Mouse (Mus musculus) forebrain, postnatal 0 days (tissue): ENCODE measurements at regions not wholly inside any gene's neighbourhood (a gene's known extent, or its start where the extent isn't known, plus 50 kb on each side); places are given as distances from the start of the nearest gene placed in this dataset.

Experiments
- ATAC-seq: fragments of 200-750 bp; cut with Nextera tagmentation; 2 replicates; pipeline ENCODE4 v1.8.0; 2017; ENCODE audit warnings: mild to moderate bottlenecking, moderate library complexity
- DNase-seq: peaks from one replicate; pipeline ENCODE4 v3.0.0-alpha.2; 2015
- H3K27ac ChIP-seq: fragments of 300-500 bp; sonication (generic); 2 replicates; pipeline ENCODE4 v1.5.1; 2014; ENCODE audit warnings: low read depth, mild to moderate bottlenecking, antibody characterized with exemption, low read length, moderate library complexity, mixed read lengths
- H3K27me3 ChIP-seq: fragments of 300-500 bp; sonication (generic); 2 replicates; pipeline ENCODE4 v1.6.1; 2014; ENCODE audit warnings: mild to moderate bottlenecking, low read length, mixed read lengths; ENCODE audit not compliant: insufficient read depth
- H3K36me3 ChIP-seq: fragments of 300-500 bp; sonication (generic); 2 replicates; pipeline ENCODE4 v1.6.1; 2014; ENCODE audit warnings: mild to moderate bottlenecking, moderate library complexity; ENCODE audit not compliant: insufficient read depth
- H3K4me1 ChIP-seq: fragments of 300-500 bp; sonication (generic); 2 replicates; pipeline ENCODE4 v1.6.1; 2014; ENCODE audit warnings: antibody characterized with exemption; ENCODE audit not compliant: insufficient read depth
- H3K4me2 ChIP-seq: fragments of 300-500 bp; sonication (generic); 2 replicates; pipeline ENCODE4 v1.6.1; 2014; ENCODE audit warnings: low read depth, mild to moderate bottlenecking, moderate library complexity
- H3K4me3 ChIP-seq: fragments of 300-500 bp; sonication (generic); 2 replicates; pipeline ENCODE4 v1.5.1; 2014; ENCODE audit warnings: low read depth, low read length, mixed read lengths
- H3K9ac ChIP-seq: fragments of 300-500 bp; sonication (generic); 2 replicates; pipeline ENCODE4 v1.6.1; 2014; ENCODE audit warnings: mild to moderate bottlenecking
- H3K9me3 ChIP-seq: fragments of 300-500 bp; sonication (generic); 2 replicates; pipeline ENCODE4 v1.6.1; 2016; ENCODE audit warnings: low read length
- CTCF ChIP-seq: sonication (generic); IDR thresholded peaks from 2 replicates; pipeline ENCODE4 v1.5.1; 2016; ENCODE audit warnings: antibody characterized with exemption, control low read depth, low read depth
- WGBS: fragments of 180-500 bp; shearing (Covaris S2); extraction: QIAGEN DNeasy Blood & Tissue Kit; methylation state at CpG from one replicate; pipeline ENCODE4 v1.1.7; 2014; 5-methylcytosine and 5-hydroxymethylcytosine counted together

DNA sequence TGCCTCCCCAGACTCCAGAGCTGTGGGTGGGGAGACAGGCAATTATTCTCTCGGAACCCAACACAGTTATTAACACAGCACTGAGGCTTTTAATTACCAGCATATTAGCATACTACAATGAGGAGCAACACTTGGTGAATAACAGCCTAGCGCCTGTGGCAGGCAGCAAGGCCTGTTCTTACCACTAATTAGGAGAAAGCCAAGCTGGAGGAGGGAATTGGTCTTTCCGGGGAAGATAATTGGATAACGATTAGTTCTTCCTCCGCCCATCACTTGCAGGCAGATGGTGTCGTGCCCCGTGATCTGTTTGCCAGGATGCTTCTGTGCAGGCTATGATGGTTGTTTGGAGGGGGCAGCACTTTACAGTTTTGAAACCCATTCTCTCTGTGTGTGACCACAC, 62.2 kb upstream of the Kcng1 start:
- Histone ChIP-seq H3K27ac (peak overlapping the region; percentile 78), H3K27me3 (no peaks in the 10 kb centered on the region), H3K36me3 (no peaks in the 10 kb centered on the region), H3K4me2 (no peak overlapping the region), H3K9ac (no peak overlapping the region), H3K4me3 (no peak overlapping the region), H3K4me1 (peaks cover 17% of the 10 kb centered on the region), H3K9me3 (no peaks in the 10 kb centered on the region)
- 9% methylated on average over 7 of the region's 7 CpGs for WGBS
- peak; percentile 13; the same call in 1 of the 2 replicates for TF ChIP-seq CTCF
- peak; percentile 79 for DNase-seq
- peak; percentile 96 for ATAC-seq

DNA sequence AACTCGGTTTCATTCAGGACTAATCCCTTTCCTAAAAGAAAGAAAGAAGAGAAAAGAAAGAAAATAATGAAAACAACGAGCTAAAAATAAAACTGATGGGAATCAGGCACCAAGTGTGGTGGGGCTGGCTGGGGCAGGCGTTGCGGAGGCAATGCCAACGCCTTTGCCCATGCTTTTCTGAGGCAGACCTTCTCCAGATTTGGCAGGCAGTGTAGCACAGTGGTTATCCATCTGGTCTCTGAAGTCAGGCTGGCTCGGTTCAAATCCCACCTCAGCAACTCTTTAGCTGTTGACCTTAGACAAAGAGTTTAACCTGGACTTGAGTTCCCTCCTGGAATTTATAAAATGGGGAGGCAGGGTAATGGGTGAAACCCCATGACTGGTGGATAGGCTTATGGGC, 57.3 kb upstream of the Kcng1 start:
- 25% methylated on average over 6 of the region's 6 CpGs for WGBS
- H3K4me2 ChIP-seq, result 0 out of 2 replicates have a peak overlapping the region, but pooled peaks have one; percentile 4
- peaks cover 18% of the 10 kb centered on the region for H3K4me1 ChIP-seq
- no peak for ATAC-seq
- peak overlapping the region; percentile 82 for H3K27ac ChIP-seq
- H3K36me3 ChIP-seq, result no peaks in the 10 kb centered on the region
- H3K4me3 ChIP-seq, result no peak overlapping the region
- H3K9ac ChIP-seq, result no peak overlapping the region
- TF ChIP-seq CTCF, result no peak
- H3K9me3 ChIP-seq, result no peaks in the 10 kb centered on the region
- no peak for DNase-seq
- H3K27me3 ChIP-seq, result no peaks in the 10 kb centered on the region

DNA sequence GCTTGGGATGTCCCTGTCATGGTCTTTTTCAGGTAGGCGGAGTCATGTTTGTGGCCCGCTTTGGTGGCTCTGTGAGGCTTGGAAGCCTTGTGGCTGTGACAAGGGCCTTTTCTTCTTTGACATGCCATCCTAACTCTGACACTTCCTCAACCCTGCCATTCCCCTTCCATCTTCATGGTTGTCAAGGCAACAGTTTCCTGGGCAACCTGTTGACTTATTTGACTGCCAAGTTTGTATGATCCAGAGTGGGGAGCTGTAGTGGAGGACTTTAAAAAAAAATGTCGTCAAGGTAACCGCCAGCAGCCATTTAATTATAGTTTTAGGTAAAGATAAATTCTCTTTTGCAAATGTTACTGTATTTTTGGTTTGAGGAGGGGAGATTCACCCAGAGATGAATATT, 56.8 kb upstream of the Kcng1 start:
- H3K4me3 ChIP-seq, result no peak overlapping the region
- no peak overlapping the region for H3K9ac ChIP-seq
- TF ChIP-seq CTCF, result no peak
- peak; percentile 90 for ATAC-seq
- no peaks in the 10 kb centered on the region for H3K27me3 ChIP-seq
- peak; percentile 89 for DNase-seq
- H3K4me2 ChIP-seq, result 0 out of 2 replicates have a peak overlapping the region, but pooled peaks have one; percentile 4
- WGBS, result 25% methylated on average over 4 of the region's 4 CpGs
- H3K36me3 ChIP-seq, result no peaks in the 10 kb centered on the region
- peaks cover 18% of the 10 kb centered on the region for H3K4me1 ChIP-seq
- peak overlapping the region; percentile 82 for H3K27ac ChIP-seq
- no peaks in the 10 kb centered on the region for H3K9me3 ChIP-seq

DNA sequence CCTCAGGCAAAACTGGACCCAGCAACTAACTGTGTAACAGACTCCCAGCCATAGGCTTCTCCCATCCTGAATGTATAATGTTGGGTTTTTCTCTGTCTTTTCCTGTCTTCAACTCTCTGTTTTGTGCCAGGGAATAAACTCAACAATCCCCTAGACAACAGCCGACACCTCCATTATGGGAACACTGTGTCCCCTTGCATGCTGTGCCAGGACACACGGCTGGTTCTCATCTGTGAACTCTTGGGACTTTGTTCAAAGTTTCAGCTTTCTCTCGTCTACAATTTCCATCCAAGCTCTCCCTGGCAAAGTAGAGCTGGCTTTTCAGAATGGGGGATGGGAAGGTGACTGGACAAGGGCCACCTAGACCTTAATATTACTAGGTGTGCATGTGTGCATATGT, 56.1 kb upstream of the Kcng1 start:
- peaks cover 18% of the 10 kb centered on the region for H3K4me1 ChIP-seq
- no peaks in the 10 kb centered on the region for H3K36me3 ChIP-seq
- H3K9ac ChIP-seq, result no peak overlapping the region
- H3K4me2 ChIP-seq, result no peak overlapping the region
- no peak for TF ChIP-seq CTCF
- 48% methylated on average over 3 of the region's 3 CpGs for WGBS
- H3K27me3 ChIP-seq, result no peaks in the 10 kb centered on the region
- H3K4me3 ChIP-seq, result no peak overlapping the region
- no peaks in the 10 kb centered on the region for H3K9me3 ChIP-seq
- peak overlapping the region; percentile 35 for H3K27ac ChIP-seq
- DNase-seq (no peak), ATAC-seq (no peak)

DNA sequence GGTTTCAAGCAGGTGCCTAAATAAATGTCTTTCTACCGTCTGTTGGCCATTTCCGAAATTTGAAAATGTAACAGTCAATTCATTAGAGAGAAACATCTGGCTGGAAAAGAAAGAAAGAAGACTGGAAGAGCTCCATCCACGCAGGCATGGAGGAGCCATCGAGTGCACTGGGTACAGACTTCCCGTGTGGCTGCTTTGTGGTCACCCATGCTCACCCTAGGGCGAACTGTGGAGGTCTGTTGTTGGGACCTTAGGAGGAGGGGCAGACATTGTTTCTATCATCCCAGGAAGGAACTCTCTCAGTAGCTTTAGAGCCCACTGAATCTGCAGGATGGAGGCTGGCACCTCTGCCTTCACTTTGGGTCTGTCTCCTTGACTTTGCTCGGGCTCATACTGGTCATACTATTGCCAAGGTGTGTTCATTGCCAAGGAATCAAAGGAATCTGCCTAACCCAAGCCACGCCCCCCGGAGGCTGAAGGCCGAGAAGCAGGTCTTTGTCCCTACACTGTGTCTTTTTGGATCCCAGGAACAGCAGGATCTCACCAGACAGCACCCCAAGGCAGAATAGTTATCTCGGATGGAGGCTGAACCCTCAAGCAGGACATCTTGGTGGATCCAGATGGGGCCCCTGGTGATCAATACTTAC, 54.3 kb upstream of the Kcng1 start:
- 86% methylated on average over 11 of the region's 11 CpGs for WGBS
- H3K4me2 ChIP-seq, result no peak overlapping the region
- no peak for TF ChIP-seq CTCF

DNA sequence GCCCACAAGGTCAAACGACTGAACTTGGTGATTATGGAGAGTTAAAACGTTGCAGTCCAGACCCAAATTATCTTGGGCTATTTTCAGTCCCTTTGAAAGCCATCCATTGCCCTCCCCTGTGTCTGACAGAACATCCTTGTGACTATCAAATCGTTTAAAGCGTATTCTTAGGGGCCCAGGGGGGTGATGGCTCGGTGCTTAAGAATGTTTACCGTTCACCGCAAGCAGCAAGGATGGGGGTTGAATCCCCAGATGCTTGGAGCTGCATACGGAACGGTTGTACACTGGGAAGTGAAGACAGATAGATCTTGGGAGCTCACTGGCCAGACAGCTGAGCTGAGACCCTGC, 52.7 kb upstream of the Kcng1 start:
- no peak for ATAC-seq
- Histone ChIP-seq H3K27me3 (no peaks in the 10 kb centered on the region), H3K4me3 (no peak overlapping the region), H3K27ac (no peak overlapping the region), H3K9me3 (no peaks in the 10 kb centered on the region), H3K36me3 (no peaks in the 10 kb centered on the region), H3K4me1 (peaks cover 14% of the 10 kb centered on the region), H3K4me2 (no peak overlapping the region), H3K9ac (no peak overlapping the region)
- TF ChIP-seq CTCF, result no peak
- no peak for DNase-seq
- 40% methylated on average over 9 of the region's 9 CpGs for WGBS

More for the DNA sequence above, 54.3 kb upstream of the Kcng1 start:
- Histone ChIP-seq H3K9me3 (no peaks in the 10 kb centered on the region), H3K27me3 (no peaks in the 10 kb centered on the region), H3K4me1 (peaks cover 18% of the 10 kb centered on the region), H3K4me3 (no peak overlapping the region), H3K27ac (no peak overlapping the region), H3K9ac (no peak overlapping the region), H3K36me3 (no peaks in the 10 kb centered on the region)
- DNase-seq (no peak), ATAC-seq (no peak)

DNA sequence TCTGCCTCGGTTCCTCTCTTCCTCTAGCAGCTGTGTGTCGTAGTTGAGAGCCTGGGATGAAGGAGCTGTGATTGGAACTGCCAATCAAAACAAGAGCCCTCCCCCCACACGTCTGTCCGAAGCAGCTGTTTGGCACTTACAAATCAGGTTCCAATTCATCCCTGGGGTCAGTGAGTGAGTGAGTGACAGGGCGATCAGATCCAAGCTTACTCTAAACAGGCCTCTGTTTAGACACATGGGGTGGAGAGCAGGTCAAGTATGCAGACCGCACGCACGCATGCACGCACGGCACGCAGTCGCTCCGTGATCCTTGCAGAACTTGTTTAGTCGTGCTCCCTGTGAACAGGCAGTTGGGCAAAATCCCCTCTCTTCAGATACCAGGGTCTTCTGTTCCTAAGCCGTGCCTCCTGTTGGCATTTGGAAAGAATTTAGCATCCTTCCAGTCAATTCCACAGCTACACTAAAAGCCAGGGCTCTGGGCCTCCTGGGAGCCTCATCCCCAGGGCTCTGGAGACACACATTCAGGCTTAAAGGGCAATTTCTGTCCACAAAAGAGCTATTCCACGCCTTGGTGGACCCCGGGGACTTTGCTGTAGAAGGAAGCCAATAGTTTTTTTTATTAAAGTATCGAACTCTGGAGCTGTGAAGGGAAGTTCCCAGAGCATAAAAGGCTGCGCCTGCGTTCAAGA, 52.2 kb upstream of the Kcng1 start:
- no peak overlapping the region for H3K27ac ChIP-seq
- no peak for ATAC-seq
- DNase-seq, result no peak
- WGBS, result 56% methylated on average over 20 of the region's 20 CpGs
- no peaks in the 10 kb centered on the region for H3K27me3 ChIP-seq
- no peak overlapping the region for H3K4me3 ChIP-seq
- no peaks in the 10 kb centered on the region for H3K9me3 ChIP-seq
- no peak overlapping the region for H3K4me2 ChIP-seq
- H3K9ac ChIP-seq, result no peak overlapping the region
- H3K4me1 ChIP-seq, result peaks cover 9% of the 10 kb centered on the region
- H3K36me3 ChIP-seq, result no peaks in the 10 kb centered on the region
- no peak for TF ChIP-seq CTCF
